Mouse (Mus musculus): ENCODE measurements around the gene Lrrc45. TPM values are rescaled to one million over a fixed set of nuclear protein-coding genes. Genes with fewer than 3 reads are reported as not detected.
"Not testable (repeated sequence)": the region's sequence is repeated elsewhere in the genome, so short reads cannot be mapped to it uniquely, and the experiment has no call there.

The Lrrc45 gene
- total and polyA plus RNA-seq, 2 experiments from 2014 or later = 41.7 to 49.1 TPM

GRCm38 (mm10) chr11:120726243-120727168 lies 12.8 kb downstream of the Lrrc45 start:
- DNase-seq (ENCODE audit: low spot score) (no peak), ATAC-seq (peak; percentile 35)
- H3K27me3 ChIP-seq (ENCODE audit: insufficient read depth, low read length) = no peaks in the 10 kb centered on the region
- H3K4me1 ChIP-seq (ENCODE audit: insufficient read depth, low read length) = peaks cover 6% of the 10 kb centered on the region; the same call in 1 of the 2 replicates
- H3K36me3 ChIP-seq (ENCODE audit: insufficient read depth, low read length) = no peaks in the 10 kb centered on the region
- peak overlapping the region; percentile 49 for H3K4me3 ChIP-seq (ENCODE audit: low read length)
- peak overlapping the region; percentile 78 for H3K4me2 ChIP-seq (ENCODE audit: low read depth, low read length)
- no peaks in the 10 kb centered on the region for H3K9me3 ChIP-seq (ENCODE audit: low read length)
- TF ChIP-seq CTCF (IDR thresholded peaks at IDR 0.05; ENCODE audit: low read depth) = no peak
- 18% methylated on average over 35 of the region's 36 CpGs for WGBS
- H3K9ac ChIP-seq (replicated peaks; ENCODE audit: low read length) = peak overlapping the region; percentile 57
- peak overlapping the region; percentile 32; the same call in 1 of the 2 replicates for H3K27ac ChIP-seq

- Histone ChIP-seq H3K36me3 (ENCODE audit: insufficient read depth, low read length) (no peaks in the 10 kb centered on the region), H3K4me1 (ENCODE audit: insufficient read depth, low read length) (peaks cover 4% of the 10 kb centered on the region; the same call in 1 of the 2 replicates), H3K4me2 (ENCODE audit: low read depth, low read length) (peak within 1 kb of the TSS; percentile 78), H3K9me3 (ENCODE audit: low read length) (no peaks in the 10 kb centered on the region), H3K9ac (replicated peaks; ENCODE audit: low read length) (peak within 1 kb of the TSS; percentile 57), H3K27ac (peak within 1 kb of the TSS; percentile 32; the same call in 1 of the 2 replicates), H3K27me3 (ENCODE audit: insufficient read depth, low read length) (no peaks in the 10 kb centered on the region), H3K4me3 (ENCODE audit: low read length) (peak within 1 kb of the TSS; percentile 49)
- WGBS = 3% methylated on average over 14 of the region's 14 CpGs
- ATAC-seq (peak; percentile 91), DNase-seq (ENCODE audit: low spot score) (peak; percentile 87)
- peak; percentile 57 for TF ChIP-seq CTCF (IDR thresholded peaks at IDR 0.05; ENCODE audit: low read depth)
These were observed 13.4 kb downstream of the Lrrc45 start, which contains the start of gene Dcxr for GRCm38 (mm10) chr11:120727169-120727527. Dcxr (minus strand) TSS chr11:120727281.

- no peak for DNase-seq (ENCODE audit: low spot score)
- Histone ChIP-seq H3K4me2 (ENCODE audit: low read depth, low read length) (no peak overlapping the region; the same call in 1 of the 2 replicates), H3K4me3 (ENCODE audit: low read length) (no peak overlapping the region), H3K27ac (no peak overlapping the region), H3K36me3 (ENCODE audit: insufficient read depth, low read length) (no peaks in the 10 kb centered on the region), H3K9ac (replicated peaks; ENCODE audit: low read length) (no peak overlapping the region), H3K27me3 (ENCODE audit: insufficient read depth, low read length) (no peaks in the 10 kb centered on the region), H3K9me3 (ENCODE audit: low read length) (no peaks in the 10 kb centered on the region), H3K4me1 (ENCODE audit: insufficient read depth, low read length) (peaks cover 4% of the 10 kb centered on the region; the same call in 1 of the 2 replicates)
- no peak for ATAC-seq
- TF ChIP-seq CTCF (IDR thresholded peaks at IDR 0.05; ENCODE audit: low read depth) = no peak
- 63% methylated on average over 11 of the region's 12 CpGs for WGBS
These were observed 13.8 kb downstream of the Lrrc45 start for GRCm38 (mm10) chr11:120727564-120727963.

- H3K27me3 ChIP-seq (ENCODE audit: insufficient read depth, low read length) = no peaks in the 10 kb centered on the region
- DNase-seq (ENCODE audit: low spot score) = no peak
- no peak overlapping the region for H3K4me3 ChIP-seq (ENCODE audit: low read length)
- no peak overlapping the region for H3K27ac ChIP-seq
- H3K9ac ChIP-seq (replicated peaks; ENCODE audit: low read length) = no peak overlapping the region
- peaks cover 4% of the 10 kb centered on the region; the same call in 1 of the 2 replicates for H3K4me1 ChIP-seq (ENCODE audit: insufficient read depth, low read length)
- no peak overlapping the region for H3K4me2 ChIP-seq (ENCODE audit: low read depth, low read length)
- no peaks in the 10 kb centered on the region for H3K9me3 ChIP-seq (ENCODE audit: low read length)
- ATAC-seq = no peak
- WGBS = 70% methylated on average over 11 of the region's 11 CpGs
- H3K36me3 ChIP-seq (ENCODE audit: insufficient read depth, low read length) = no peaks in the 10 kb centered on the region
- no peak for TF ChIP-seq CTCF (IDR thresholded peaks at IDR 0.05; ENCODE audit: low read depth)
These were observed 15.0 kb downstream of the Lrrc45 start for GRCm38 (mm10) chr11:120728530-120729240.

- not testable (repeated sequence) for ATAC-seq
- peak; percentile 48 for DNase-seq (ENCODE audit: low spot score)
- WGBS = 3% methylated on average over 18 of the region's 21 CpGs
These were observed 15.8 kb downstream of the Lrrc45 start for GRCm38 (mm10) chr11:120729432-120730050.

GRCm38 (mm10) chr11:120730331-120730870 lies 16.7 kb downstream of the Lrrc45 start:
- 86% methylated on average over 10 of the region's 10 CpGs for WGBS
- H3K27me3 ChIP-seq (ENCODE audit: insufficient read depth, low read length) = no peaks in the 10 kb centered on the region
- no peak overlapping the region for H3K4me2 ChIP-seq (ENCODE audit: low read depth, low read length)
- H3K4me1 ChIP-seq (ENCODE audit: insufficient read depth, low read length) = peaks cover 4% of the 10 kb centered on the region; the same call in 1 of the 2 replicates
- DNase-seq (ENCODE audit: low spot score) = no peak
- no peak for ATAC-seq
- H3K9me3 ChIP-seq (ENCODE audit: low read length) = no peaks in the 10 kb centered on the region
- H3K9ac ChIP-seq (replicated peaks; ENCODE audit: low read length) = no peak overlapping the region
- H3K27ac ChIP-seq = no peak overlapping the region
- H3K4me3 ChIP-seq (ENCODE audit: low read length) = no peak overlapping the region
- TF ChIP-seq CTCF (IDR thresholded peaks at IDR 0.05; ENCODE audit: low read depth) = no peak
- H3K36me3 ChIP-seq (ENCODE audit: insufficient read depth, low read length) = no peaks in the 10 kb centered on the region

More at GRCm38 (mm10) chr11:120729432-120730050, 15.8 kb downstream of the Lrrc45 start:
- H3K9ac ChIP-seq (replicated peaks; ENCODE audit: low read length); H3K4me1 ChIP-seq (ENCODE audit: insufficient read depth, low read length); H3K27ac ChIP-seq; H3K36me3 ChIP-seq (ENCODE audit: insufficient read depth, low read length); H3K27me3 ChIP-seq (ENCODE audit: insufficient read depth, low read length); H3K9me3 ChIP-seq (ENCODE audit: low read length); H3K4me3 ChIP-seq (ENCODE audit: low read length); H3K4me2 ChIP-seq (ENCODE audit: low read depth, low read length): not testable (repeated sequence)

Data from hindbrain, postnatal 0 days (tissue).